Mouse (Mus musculus): ENCODE measurements at regions not wholly inside any gene's neighbourhood (a gene's known extent, or its start where the extent isn't known, plus 50 kb on each side); places are given as distances from the start of the nearest gene placed in this dataset.

DNA sequence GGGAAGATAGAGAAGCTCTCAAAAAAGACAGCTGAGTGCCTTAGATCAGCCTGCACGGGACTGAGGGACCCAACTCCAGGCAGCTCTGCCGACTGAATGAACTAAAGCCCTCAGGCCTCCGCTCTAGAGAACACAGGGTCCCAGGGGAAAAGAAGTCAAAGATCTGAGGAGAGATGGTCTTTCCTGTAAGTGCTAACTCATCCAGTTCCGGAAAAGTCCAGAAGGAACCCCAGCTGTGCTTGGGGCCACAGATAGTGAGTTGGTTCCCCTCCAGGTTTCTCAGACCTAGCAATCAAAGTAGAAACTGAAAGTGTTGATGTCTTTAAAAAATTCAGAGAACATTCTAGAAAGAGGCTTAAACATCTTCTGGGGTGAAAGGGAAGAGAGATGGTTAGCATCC, 220.0 kb downstream of the Rybp start:
- DNase-seq (ENCODE audit: extremely low spot score in 1 of 2, low spot score in 2 of 2), result no peak

DNA sequence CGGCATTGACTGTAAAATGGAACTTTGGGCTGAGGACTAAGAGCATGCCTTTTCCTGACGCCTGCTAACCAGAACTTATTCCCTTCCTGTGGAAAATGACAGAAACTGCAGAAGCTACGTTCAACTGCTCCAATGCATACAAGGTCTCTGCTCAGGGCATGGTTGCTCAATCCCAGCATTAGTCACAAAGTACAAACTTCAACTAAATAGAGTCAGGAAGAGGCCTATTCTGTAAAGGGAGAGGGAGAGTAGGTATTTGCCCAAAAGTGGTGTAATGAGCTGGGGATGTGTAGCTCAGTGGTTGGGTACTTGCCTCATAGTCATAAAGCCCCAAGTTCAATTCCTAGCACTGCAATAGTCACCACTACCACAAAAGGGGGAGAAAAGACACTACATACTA, 221.7 kb downstream of the Rybp start:
- intact Hi-C loops (cut with DNase I), result no loop called here

More for the DNA sequence above, 220.0 kb downstream of the Rybp start:
- intact Hi-C loops (cut with DNase I), result no loop called here

DNA sequence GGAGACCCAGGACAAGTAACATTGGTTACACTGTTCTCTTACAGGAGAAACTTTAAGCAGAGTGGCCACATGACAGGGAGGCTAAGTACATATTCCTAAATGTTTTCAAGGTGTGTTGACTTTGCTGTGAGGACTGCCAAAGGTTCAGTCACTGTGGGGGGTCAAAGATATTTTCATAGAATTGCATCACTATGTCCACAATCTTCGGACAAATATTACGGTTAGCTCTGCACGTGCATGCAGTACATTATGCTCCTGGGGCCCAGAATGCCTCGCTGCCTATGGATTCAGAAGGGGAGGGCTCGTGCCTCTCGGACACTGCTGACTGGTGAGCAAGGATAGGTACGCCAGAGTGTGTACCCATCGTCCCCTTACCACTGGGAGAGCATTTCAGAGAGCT, 224.3 kb downstream of the Rybp start:
- intact Hi-C loops (cut with DNase I), result no loop called here

More for the DNA sequence above, 221.7 kb downstream of the Rybp start:
- DNase-seq (ENCODE audit: extremely low spot score in 1 of 2, low spot score in 2 of 2), result no peak

DNA sequence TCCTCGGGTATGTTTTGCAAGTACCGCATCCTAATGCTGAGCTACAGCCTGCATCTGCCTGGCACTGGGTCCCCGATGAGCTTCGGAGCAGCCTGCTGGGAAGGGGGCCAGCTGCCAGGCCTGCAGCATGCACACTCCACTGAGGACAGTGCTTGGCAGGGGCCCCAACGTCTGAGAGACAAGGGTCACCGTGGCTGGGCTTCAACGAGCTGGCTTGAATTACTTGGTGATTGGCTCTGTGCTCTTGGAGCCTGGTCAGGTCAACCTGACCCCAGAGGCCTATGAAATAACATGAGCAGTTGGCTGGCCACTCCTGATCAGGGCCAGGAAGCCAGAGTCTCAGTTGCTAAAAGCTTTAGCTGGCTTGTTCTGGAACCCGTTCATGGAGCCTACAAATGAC, 227.5 kb downstream of the Rybp start:
- intact Hi-C loops (cut with DNase I), result no loop called here
- peak; percentile 68 to 79 for DNase-seq (ENCODE audit: extremely low spot score in 1 of 2, low spot score in 2 of 2)

More for the DNA sequence above, 224.3 kb downstream of the Rybp start:
- no peak for DNase-seq (ENCODE audit: extremely low spot score in 1 of 2, low spot score in 2 of 2)

DNA sequence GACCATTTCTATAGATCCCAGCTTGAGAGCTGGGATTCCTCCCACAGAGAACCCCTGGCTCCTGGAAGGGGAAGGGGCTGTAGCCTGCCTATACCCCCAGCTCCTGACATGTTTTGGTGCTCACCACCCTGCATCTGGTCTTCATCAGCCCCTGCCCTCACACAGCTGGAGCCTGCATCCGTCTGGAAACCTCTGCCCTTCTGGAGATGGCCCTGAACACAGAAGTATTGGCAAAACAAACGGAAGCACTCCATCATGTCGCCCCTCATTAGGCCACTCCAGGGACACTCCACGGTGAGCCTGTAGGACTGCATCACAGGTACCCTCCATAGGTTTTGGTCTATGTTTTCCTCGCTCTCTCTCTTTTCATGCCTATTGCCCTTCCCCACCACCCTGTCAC, 231.3 kb downstream of the Rybp start:
- intact Hi-C loops (cut with DNase I), result no loop called here
- no peak for DNase-seq (ENCODE audit: extremely low spot score in 1 of 2, low spot score in 2 of 2)

DNA sequence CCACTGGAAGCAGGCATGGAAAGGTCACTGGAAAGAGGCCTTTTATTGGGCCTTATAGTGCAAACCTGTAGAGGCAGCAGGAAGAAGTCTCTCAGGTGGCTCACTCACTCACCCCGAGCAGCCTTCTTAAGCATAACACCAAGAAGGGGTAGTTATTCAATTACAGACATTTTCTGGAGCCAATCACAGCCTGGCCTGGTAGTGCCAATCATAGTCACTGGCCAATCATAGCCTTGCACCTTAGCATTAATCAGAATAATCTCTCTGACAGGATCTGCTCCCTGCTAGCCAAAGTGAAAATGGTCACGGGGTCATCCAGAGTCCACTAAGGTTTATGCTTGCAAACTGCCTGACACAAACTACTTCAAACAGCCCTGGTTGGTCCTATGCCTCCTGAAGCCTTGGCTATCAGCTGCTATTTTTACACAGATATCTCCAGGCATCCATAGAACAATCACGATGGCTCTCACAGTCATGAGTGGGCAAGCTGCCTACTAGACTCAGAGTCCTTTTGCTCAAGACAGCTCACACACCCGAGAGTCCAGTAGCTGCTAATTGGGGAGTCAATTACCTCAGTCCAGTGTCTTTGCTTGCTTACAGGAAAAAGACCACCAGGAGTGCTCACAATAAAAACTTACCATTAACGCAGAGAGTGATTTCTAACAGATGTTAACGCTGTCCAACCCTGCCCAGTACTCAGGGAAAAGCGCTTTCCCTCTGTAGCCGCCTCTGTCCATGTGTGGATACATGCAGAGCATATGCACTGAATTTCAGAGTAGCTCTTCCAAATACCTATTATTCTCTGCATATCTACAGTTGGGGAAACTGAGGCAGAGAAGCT, 234.1 kb downstream of the Rybp start:
- intact Hi-C loops (cut with DNase I), result no loop called here
- no peak for DNase-seq (ENCODE audit: extremely low spot score in 1 of 2, low spot score in 2 of 2)

DNA sequence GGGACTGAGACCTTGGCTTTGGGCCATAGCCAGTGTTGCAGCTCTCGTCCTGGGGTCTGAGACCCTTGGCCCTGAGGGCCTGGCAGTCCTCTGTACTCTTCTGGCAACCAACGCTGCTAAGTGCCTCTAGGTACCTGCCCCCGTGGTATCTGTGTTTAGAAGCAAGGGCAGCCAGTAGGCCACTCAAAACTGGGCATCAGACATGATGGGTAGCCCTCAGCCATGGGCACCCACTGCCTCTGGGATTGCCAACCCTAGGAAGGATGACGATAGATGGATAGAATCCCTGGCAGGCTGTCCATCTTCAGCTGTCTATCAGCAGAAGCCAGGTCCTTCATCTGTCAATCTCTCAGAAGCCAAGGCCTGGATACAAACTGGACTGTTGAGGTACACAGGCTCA, 234.9 kb downstream of the Rybp start:
- intact Hi-C loops (cut with DNase I), result no loop called here
- no peak for DNase-seq (ENCODE audit: extremely low spot score in 1 of 2, low spot score in 2 of 2)

DNA sequence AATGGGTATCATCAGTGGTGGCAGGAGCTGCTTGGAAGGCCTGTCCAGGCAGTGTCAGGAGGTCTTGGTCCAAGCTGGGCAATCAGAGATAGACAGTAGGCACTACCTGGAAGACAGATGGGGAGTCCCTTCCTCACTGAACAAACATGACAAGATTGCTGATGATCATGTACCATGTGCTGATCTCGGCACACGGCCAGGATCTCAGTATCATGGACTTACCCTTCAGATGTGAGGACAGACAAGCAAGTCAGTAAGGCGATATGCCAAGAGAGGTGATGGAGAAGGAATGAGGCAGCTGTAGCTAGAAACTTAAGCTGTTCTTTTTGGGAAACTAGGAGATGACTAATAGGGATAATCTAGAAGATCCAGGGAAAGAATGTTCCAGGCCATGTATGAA, 238.2 kb downstream of the Rybp start:
- no peak for DNase-seq (ENCODE audit: extremely low spot score in 1 of 2, low spot score in 2 of 2)
- intact Hi-C loops (cut with DNase I), result no loop called here

DNA sequence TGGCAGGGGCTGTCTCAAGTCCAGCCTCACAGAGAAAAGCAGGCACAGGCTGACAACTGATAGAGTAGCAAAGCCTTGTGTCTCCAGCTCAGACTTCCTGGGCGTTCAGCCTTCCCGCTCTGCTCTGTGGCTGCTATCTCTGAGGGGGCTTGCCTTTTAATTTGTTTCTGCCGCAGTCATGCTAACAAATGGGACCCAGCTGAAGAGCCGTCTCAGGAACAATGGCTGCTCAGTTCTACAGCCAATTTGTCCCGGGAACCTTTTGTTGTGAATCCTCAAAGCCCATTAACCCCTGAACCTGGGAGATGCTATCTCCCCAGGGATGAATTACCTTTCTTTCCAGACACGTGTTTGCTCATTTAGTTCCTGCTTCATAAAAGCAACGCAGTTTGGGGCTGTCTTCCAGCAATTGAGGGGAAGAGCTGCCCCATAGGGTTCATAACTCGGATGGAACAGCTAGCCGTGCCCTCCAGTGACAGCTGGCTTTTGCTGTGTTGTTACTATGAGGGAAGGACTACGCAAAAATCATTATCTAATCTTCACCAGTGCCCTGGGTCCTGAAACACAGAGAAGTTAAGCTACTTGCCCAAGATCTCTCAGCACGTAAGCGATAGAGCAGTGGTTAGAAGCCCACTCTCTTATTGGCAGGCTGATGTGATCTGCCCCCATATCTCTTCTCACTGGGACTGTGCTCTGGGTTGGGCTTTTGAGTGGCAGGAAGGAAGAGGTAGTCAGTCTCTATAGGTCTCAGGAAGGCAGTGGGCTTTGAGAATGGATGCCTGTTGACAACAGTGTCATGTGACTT, 240.9 kb downstream of the Rybp start:
- intact Hi-C loops (cut with DNase I), result no loop called here
- DNase-seq (ENCODE audit: extremely low spot score in 1 of 2, low spot score in 2 of 2), result no peak

DNA sequence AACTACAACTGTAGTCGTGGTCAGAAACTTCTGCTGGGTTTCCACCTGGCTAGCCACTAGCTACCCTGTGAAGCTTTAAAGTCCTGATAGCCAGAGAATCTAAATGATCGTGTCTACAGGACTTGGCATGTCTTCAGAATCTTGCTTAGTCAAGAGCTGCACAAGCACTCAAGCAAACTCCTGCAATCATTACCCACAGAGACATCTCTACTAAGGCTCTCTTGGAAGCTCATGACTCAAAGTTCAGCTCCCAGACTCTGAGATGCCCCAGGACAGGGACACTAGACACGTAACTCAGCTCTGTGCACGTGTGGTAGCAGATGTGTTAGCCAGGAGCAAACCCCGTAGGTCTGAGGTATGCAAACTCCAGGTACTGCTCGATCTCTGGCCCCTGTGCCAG, 242.2 kb downstream of the Rybp start:
- DNase-seq (ENCODE audit: extremely low spot score in 1 of 2, low spot score in 2 of 2), result no peak
- intact Hi-C loops (cut with DNase I), result no loop called here

DNA sequence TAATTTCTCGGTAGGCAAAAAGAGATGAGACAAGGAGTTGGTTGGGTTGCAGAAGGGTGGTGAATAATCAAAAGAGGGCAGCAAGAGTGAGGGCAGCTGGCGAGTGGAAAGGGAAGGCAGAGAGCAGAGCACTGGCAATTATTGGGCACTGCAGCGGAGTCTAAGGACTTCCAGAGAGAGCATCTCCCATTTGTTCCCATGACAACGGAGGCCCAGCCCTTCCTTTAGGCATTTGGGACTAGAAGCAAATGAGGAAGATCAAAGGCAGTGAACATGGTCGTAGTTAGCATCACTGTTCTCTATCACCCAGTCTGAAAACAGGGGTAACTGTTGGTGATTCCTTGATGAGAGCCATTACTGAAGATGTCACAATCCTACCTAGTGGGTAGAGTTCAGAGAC, 246.1 kb downstream of the Rybp start:
- intact Hi-C loops (cut with DNase I), result no loop called here
- no peak for DNase-seq (ENCODE audit: extremely low spot score in 1 of 2, low spot score in 2 of 2)

DNA sequence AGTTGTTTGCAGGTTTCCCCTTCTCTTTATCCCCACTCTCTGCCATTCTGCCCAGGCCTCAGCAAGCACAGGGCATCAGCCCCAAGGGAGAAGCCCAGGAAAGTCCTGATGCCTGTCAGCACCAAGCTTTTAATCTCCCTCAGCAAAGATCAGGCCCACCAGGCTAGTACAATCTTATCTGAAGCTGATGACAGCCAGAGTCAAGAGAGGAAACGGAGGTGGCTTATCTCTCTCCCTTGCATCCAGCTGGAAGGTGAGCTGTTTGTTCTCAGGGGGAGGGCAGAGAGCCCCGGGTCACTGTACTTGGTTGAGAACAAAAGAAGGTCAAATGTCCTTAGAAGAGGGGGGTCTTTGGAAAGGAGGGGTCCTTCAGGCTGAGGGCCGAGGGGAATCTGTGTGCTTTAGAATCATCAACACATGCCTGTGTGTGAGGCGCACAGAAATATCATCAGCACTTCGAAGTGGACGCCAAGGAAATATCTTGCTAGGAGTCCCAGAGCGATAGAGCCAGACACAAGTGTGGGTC, 246.8 kb downstream of the Rybp start:
- intact Hi-C loops (cut with DNase I), result no loop called here

DNA sequence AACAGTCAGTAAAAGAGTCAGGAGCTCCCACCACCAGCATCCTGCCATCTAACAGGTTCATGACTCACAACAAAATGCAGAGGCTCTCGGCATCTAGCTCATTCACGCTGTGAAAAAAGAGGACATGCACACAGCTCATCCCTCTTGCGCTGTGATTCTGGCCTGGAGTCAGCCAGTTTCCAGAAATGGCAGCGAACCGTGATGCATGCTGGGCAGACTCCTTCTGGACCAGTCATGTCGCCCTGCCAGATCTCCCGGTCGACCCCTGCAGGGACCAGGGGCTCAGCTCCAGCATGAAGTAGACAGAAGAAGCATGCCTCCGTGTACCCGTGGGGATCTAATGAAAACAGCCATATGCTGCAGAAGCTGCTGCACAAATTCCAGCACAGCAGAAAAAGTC, 254.6 kb downstream of the Rybp start:
- DNase-seq (ENCODE audit: extremely low spot score in 1 of 2, low spot score in 2 of 2), result peak in 1 of 2 experiments; percentile 39
- intact Hi-C loops (cut with DNase I), result no loop called here

More for the DNA sequence above, 246.8 kb downstream of the Rybp start:
- no peak for DNase-seq (ENCODE audit: extremely low spot score in 1 of 2, low spot score in 2 of 2)

DNA sequence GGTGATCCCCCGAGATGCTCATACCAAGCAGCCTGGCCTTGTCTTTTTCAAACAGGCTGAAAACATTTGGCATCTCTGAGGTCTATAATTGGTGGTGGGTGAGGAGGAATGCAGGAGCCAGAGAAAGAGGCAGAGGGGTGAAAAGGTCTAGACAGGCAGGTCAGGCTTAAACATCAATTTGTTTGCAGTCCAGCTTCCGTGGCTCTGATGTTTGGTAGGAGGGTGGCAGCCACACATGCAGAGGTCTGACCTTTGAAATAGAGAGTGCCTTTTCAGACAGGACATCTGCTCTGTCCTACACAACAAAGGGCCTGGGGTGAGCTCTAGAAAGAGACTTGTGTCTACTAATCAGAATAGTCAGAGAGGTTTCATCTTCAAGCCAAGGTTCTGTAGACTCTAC, 256.8 kb downstream of the Rybp start:
- no peak for DNase-seq (ENCODE audit: extremely low spot score in 1 of 2, low spot score in 2 of 2)
- intact Hi-C loops (cut with DNase I), result no loop called here

DNA sequence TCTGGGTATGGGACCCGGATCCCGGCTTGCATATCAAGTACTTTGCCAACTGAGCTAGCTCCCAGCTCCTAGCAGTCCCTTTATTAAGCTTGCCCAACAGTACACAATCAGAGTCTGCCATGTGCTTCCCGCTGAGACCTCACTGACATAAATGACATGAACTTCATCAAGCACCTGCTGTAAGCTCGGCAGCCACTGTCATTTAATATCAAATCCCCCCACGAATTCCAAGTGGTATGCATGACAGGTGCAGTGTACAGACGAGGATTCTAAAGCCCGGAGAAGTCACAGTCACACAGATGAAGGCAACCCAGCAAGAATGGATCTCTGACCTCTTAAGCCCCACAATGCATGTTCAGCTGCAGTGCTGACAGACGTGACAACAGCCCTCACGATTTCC, 257.3 kb downstream of the Rybp start:
- no peak for DNase-seq (ENCODE audit: extremely low spot score in 1 of 2, low spot score in 2 of 2)

DNA sequence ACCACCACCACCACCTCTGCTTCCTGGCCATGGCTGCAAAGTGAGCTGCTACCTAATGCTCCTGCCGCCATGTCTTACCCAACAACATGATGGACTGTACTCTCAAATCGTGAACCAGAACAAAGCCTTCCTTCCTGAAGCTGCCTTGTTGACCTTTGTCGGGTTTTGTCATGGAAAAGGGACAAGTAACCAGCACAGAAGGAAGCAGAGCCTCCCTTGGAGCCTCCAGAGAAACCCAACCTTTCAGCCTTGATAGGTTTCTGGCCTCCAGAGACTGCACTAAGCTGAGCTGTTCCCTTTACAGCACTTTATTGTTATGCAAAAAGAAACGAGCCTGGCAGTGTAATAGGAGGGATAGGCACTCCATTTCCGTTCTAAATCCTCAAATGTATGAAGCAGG, 259.8 kb downstream of the Rybp start:
- intact Hi-C loops (cut with DNase I), result no loop called here
- DNase-seq (ENCODE audit: extremely low spot score in 1 of 2, low spot score in 2 of 2), result no peak

More for the DNA sequence above, 257.3 kb downstream of the Rybp start:
- intact Hi-C loops (cut with DNase I), result no loop called here

DNA sequence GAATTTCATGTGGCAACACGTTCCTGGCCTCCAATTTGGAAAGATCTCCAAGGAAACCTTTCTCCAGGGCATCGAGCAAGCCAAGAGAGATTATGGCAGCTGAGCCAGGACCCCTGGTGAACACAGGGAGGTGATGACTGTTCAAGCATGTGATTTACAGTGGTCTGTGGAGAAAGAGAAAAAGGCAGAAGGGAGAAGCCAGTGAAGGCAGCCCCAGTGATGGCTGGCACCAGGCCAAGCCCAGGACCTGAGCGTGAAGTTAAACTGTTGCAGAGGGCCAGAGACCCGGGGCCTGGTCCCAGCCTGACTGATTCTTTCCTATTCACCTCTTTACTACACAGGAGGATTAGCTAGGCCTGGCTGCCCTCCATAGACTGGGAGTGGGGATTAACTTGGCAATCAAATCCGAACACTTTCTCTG, 261.7 kb downstream of the Rybp start:
- intact Hi-C loops (cut with DNase I), result no loop called here
- peak in 1 of 2 experiments; percentile 34 for DNase-seq (ENCODE audit: extremely low spot score in 1 of 2, low spot score in 2 of 2)

DNA sequence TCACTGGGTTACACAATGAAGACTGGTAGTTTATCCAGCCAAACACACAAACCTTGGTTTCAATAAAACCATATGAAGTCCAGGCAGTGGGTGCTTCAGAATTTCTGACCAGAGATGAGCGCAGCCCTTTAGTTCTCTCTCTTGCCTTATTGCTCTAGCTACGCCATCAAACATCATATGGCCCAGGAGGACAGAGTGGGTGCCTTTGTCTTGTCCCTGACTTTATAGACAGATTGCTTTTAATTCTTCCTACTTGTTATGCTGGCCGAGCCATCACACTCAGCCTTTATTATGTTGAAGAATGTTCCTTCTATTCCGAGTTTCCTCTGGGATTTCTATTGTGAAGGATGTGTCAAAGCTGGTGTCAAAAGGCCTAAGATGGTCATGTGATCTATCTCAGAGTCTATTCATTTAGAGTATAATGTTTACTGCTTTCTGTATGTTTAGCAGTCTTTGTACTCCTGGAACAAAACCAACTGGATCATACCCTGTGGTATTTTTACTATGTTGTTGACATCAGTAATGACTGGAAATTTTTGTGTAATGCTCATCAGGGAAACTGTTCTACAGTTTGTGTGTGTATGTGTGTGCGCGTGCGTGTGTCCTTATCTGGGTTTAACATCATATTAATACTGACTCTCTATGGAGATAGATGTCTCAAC, 263.7 kb downstream of the Rybp start:
- intact Hi-C loops (cut with DNase I), result no loop called here

DNA sequence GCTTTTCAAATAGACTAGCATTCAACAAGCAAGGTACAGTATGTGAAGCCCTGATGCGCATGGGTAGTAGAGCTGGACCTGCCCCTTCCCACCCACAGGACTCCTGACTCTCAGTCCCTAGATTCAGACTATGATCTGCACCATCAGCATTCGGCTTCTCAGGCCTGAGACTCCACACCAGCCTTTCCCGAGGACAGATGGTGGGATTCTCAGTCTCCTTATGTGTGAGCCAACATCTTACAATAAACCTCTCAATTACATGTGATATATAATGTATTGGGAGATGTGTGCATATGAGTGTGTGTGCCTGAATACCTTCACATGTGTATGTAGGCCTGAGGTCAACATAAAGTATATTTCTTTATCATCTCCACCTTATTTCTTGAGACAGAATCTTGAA, 268.3 kb downstream of the Rybp start:
- intact Hi-C loops (cut with DNase I), result no loop called here
- DNase-seq (ENCODE audit: extremely low spot score in 1 of 2, low spot score in 2 of 2), result no peak

More for the DNA sequence above, 263.7 kb downstream of the Rybp start:
- no peak for DNase-seq (ENCODE audit: extremely low spot score in 1 of 2, low spot score in 2 of 2)
